Mouse (Mus musculus): ENCODE measurements around the gene Slc22a5. TPM values are rescaled to one million over a fixed set of nuclear protein-coding genes. Genes with fewer than 3 reads are reported as not detected.
"Not testable (repeated sequence)": the region's sequence is repeated elsewhere in the genome, so short reads cannot be mapped to it uniquely, and the experiment has no call there.

Slc22a5 gene
- polyA plus RNA-seq (2012; rRNA removed) = 29.0 and 47.8 TPM in 2 replicates

- peak; percentile 98 for DNase-seq (ENCODE audit: low read depth, low spot score)
- WGBS = under 1% methylated on average over 61 of the region's 63 CpGs
Measured at GRCm38 (mm10) chr11:53891505-53892451, at the start of gene Slc22a5. Gene Slc22a5 (minus strand): TSS chr11:53891660.

DNA sequence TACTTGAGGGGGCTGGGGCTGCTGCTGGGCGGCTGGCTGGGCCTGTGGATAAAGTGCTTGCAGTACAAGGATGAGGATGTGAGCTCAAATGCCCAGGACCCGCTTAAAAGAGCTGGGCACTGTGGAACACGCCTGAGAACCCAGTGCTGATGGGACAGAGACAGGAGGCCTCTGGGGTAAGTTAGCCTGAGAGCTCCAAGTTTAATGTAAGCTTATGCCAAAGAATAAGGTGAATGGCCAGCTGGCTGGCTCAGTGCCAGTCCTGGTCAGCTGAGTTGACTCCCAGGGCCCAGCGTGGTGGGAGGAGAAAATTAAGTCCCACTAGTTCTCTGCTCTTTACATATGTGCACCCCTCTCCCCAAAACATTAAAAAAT lies 40.5 kb upstream of the Slc22a5 start:
- 61% methylated on average over 4 of the region's 4 CpGs for WGBS
- DNase-seq (ENCODE audit: low read depth, low spot score) = not testable (repeated sequence)

- no peak for DNase-seq (ENCODE audit: low read depth, low spot score)
- WGBS = 24% methylated on average over 17 of the region's 17 CpGs
Measured at GRCm38 (mm10) chr11:53931091-53931943, 39.9 kb upstream of the Slc22a5 start.

- 63% methylated on average over 3 of the region's 3 CpGs for WGBS
- no peak for DNase-seq (ENCODE audit: low read depth, low spot score)
Measured at GRCm38 (mm10) chr11:53929741-53930140, 38.3 kb upstream of the Slc22a5 start.

- whole genome bisulfite sequencing = 85% methylated on average over 3 of the region's 3 CpGs
Measured at GRCm38 (mm10) chr11:53928585-53928984, 37.1 kb upstream of the Slc22a5 start.

DNA sequence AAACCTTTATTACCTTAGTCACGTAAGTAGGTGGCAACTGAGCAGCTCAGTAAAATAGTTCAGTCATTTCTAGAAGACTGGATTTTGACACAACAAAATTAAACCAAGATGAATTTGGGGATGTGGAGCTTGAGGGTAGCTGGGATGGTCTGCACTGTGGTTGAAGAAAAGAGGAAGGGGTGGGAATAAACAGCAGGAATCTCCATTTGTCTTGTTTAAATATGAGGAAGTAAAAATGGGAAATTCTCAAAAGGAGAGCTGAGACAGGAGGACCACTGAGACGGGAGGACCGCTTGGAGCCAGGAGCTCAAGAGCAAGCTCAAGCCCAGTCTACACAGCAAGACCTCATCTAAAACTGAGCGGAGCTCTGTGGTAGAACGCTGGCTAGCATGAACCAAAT lies 34.8 kb upstream of the Slc22a5 start:
- 83% methylated on average over 5 of the region's 5 CpGs for WGBS
- no peak for DNase-seq (ENCODE audit: low read depth, low spot score)

More at GRCm38 (mm10) chr11:53928585-53928984, 37.1 kb upstream of the Slc22a5 start:
- no peak for DNase-seq (ENCODE audit: low read depth, low spot score)

DNA sequence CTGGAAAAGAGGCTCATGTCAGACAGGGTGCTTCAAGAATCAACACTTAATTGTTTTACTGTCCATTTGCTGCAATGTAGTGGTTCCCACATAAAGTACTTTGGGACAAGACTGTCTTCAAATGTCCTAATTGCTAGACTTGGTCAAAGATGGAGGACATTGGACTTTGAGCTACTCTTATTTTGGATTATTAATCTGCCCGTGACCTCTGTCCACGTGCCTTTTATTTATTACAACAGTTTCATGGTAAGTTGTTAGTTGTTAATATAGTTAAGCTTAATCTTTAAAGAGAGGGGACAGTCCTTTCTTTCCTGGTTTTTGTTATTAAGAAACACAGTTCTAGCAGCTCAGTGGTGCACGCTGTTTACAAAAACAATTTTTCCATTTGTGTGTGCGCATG lies 27.4 kb upstream of the Slc22a5 start:
- DNase-seq (ENCODE audit: low read depth, low spot score) = no peak
- 95% methylated on average over 4 of the region's 4 CpGs for WGBS

DNA sequence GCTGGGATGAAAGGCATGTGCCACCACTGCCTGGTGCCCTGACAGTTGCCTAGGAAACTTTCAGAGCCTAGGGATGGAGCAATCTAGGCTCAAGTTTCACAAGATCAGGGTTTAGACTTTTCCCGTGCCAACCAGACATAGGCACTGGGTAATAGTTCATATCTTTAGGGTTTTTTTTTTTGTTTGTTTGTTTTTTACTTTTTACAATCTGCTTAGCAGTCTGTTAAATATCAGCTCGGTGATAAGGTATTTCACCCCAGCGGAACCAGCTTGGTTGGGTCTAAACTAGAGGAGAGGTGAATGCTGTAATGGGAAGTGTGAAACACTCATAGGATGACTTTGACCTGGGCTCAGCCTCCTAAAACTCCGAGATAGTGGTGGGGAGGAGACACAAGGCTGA lies 19.6 kb upstream of the Slc22a5 start:
- no peak for DNase-seq (ENCODE audit: low read depth, low spot score)
- 26% methylated on average over 4 of the region's 4 CpGs for WGBS

DNA sequence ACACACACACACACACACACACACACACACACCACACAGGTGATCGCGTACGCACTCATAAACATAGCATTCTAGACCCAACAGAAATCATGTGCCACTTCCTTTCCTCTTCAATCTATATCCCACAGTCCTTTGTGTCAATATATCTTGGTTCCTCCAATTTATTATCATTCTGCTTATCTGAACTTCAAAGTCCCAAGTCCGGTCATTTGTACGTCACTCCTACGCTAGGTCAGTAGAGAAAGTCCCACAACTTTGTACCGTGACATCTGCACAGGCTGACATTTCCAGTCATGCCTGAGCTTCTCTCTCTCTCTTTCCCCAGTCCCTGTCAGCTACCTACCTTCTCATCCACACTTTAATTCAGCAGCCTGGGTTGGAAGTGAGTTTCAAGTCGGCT lies 17.2 kb upstream of the Slc22a5 start:
- 48% methylated on average over 8 of the region's 8 CpGs for WGBS

DNA sequence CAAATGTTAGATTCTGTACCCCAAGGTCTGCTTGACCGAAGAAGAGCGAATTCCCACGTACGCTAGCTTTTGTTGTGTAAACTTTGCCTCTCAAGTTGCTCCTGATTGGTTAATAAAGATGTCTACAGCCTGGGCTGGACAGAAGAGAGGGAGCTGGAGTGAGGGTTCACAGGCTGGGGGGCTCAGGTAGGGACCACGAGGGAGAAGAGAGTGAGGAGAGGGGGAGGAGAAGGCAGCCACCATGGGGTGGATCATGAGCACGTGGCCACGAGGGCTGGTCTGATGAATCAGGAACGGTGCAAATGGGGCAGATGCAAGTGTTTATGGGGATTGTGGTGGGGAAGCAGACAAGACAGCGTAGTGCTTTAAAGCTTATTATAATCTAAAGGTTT lies 13.1 kb upstream of the Slc22a5 start:
- WGBS = 35% methylated on average over 9 of the region's 9 CpGs
- DNase-seq (ENCODE audit: low read depth, low spot score) = no peak

More for the DNA sequence above, 17.2 kb upstream of the Slc22a5 start:
- no peak for DNase-seq (ENCODE audit: low read depth, low spot score)

GRCm38 (mm10) chr11:53903781-53904533 lies 12.5 kb upstream of the Slc22a5 start:
- WGBS = 22% methylated on average over 16 of the region's 16 CpGs
- DNase-seq (ENCODE audit: low read depth, low spot score) = no peak

GRCm38 (mm10) chr11:53902741-53903140 lies 11.3 kb upstream of the Slc22a5 start:
- DNase-seq (ENCODE audit: low read depth, low spot score) = no peak
- 95% methylated on average over 14 of the region's 14 CpGs for WGBS

DNA sequence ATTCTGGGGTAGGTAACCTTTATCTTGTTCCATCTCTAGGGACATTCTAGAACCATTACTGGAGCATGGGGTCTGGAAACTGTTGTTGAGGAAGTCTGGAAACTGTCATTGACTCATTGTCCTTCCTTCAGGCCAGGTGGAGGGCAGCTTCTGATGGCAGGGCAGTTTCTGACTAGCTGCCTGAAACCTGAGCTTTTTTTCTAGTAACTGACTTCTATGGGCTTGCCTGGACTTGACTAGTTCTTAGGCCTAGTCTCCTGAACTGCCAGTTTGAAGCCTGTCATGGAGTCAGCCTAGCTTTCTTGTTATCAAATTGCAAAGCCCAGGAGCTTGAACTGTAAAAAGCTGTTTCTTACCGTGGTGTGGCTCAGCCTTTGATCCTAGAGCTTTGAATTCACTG lies 9.5 kb upstream of the Slc22a5 start:
- 35% methylated on average over 1 of the region's 1 CpGs for WGBS
- no peak for DNase-seq (ENCODE audit: low read depth, low spot score)

DNA sequence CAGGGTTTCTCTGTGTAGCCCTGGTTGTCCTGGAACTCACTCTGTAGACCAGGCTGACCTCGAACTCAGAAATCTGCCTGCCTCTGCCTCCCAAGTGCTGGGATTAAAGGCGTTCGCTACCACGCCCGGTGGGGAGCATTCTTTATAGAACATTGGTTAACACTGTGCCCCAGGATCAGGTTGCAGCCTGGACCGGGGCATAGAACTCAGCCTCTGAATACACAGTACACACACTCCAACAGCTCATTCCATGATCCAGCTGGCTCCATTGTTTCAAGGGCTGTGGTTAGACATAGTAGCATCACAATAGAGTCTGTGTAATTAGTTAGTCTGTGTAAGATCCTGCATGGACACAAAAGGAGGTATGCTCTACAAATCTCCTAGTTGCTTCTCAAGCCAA lies 8.5 kb upstream of the Slc22a5 start:
- WGBS = 91% methylated on average over 6 of the region's 6 CpGs
- DNase-seq (ENCODE audit: low read depth, low spot score) = no peak

- 41% methylated on average over 3 of the region's 3 CpGs for WGBS
- no peak for DNase-seq (ENCODE audit: low read depth, low spot score)
Measured at GRCm38 (mm10) chr11:53899004-53899403, 7.5 kb upstream of the Slc22a5 start.

DNA sequence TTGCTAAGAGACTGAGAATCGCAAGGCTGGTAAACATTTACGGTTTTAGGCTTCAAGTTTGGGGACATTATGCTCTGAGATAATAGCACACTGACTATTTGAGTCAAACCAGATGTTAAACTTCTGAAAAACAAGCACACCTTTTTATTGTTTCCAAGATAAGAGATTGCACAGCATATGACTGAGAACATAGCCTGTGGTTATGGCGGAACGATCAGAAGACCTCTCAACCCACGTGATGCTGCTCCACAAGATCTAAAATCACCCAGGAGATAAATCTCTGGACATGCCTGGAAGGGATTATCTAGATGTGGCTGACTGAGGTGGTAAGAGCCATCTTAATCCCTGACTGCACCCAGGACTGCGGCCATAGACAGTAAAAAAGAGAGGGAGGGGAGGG lies 5.5 kb upstream of the Slc22a5 start:
- DNase-seq (ENCODE audit: low read depth, low spot score) = no peak
- WGBS = 28% methylated on average over 6 of the region's 6 CpGs

DNA sequence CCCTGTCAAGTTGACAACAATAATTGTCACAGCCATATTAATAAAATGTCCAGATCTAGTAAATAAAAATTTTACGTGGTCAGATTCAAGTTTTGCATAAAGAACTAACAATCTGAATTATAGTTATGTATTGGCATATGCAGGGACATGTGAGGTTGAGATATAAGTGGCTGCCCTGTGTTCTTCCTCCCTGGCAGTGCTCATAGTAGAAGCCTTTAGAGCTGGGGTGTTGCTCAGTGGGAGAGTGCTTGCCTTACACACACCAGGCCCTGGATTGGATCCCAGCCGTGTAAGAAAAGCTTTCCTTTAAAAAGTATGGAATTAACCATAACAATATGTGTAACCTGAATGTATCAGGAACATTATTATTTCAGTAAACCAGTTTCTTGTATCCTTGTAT lies 2.0 kb upstream of the Slc22a5 start:
- WGBS = 24% methylated on average over 2 of the region's 2 CpGs
- DNase-seq (ENCODE audit: low read depth, low spot score) = no peak

- 15% methylated on average over 9 of the region's 9 CpGs for WGBS
- DNase-seq (ENCODE audit: low read depth, low spot score) = no peak
Measured at GRCm38 (mm10) chr11:53892716-53893416, 1.4 kb upstream of the Slc22a5 start.

DNA sequence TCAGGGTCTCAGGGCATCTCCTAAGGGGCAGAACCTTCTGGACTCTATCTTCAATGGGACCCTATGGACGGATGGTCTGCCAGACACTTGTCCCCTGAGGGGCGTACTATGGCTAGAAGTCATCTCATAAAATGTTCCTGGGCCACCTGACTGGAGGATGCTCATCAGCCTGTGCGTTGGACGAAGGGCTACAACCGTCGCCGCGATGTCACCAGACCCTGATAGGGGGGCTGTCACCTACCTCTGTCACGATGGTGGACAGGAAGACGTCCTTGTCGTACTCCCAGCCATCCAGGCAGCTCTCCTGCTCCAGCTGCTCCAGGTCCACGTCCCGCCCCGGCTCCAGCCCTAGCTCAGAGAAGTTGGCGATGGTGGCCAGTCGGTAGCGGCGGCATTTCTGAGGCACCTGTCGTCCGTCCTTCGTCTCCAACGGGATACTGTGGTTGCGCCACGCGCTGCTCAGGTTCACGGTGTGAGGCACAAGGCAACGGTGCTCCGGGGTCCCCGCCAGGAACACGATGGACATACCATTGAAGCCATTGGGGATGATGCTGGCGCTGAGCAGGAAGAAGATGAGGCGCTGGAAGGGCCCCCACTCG lies 455 bp downstream of the Slc22a5 start:
- 1% methylated on average over 33 of the region's 33 CpGs for WGBS

More for the DNA sequence above, 455 bp downstream of the Slc22a5 start:
- no peak for DNase-seq (ENCODE audit: low read depth, low spot score)
